Mouse (Mus musculus) embryonic facial prominence, embryonic 14.5 days (tissue): ENCODE measurements around the gene Mrgpre. TPM values are rescaled to one million over a fixed set of nuclear protein-coding genes. Genes with fewer than 3 reads are reported as not detected.

Source experiments
- ATAC-seq: fragments of 200-750 bp; cut with Nextera tagmentation; 2 replicates; pipeline ENCODE4 v1.8.0; 2017; ENCODE audit warnings: low read depth, moderate number of reproducible peaks, moderate TSS enrichment
- DNase-seq: peaks from one replicate; pipeline ENCODE4 v3.0.0-alpha.2; 2015; ENCODE audit warnings: low spot score
- H3K27ac ChIP-seq: fragments of 300-500 bp; sonication (generic); replicated peaks from 2 replicates; pipeline ENCODE4 v1.5.1; 2014; ENCODE audit warnings: low read depth, mild to moderate bottlenecking, low read length, moderate library complexity
- H3K27me3 ChIP-seq: fragments of 300-500 bp; sonication (generic); replicated peaks from 2 replicates; pipeline ENCODE4 v1.6.1; 2014; ENCODE audit warnings: low read length; ENCODE audit not compliant: control insufficient read depth, insufficient read depth
- H3K36me3 ChIP-seq: fragments of 300-500 bp; sonication (generic); 2 replicates; pipeline ENCODE4 v1.6.1; 2014; ENCODE audit warnings: low read length, mixed read lengths; ENCODE audit not compliant: control insufficient read depth, insufficient read depth
- H3K4me1 ChIP-seq: fragments of 300-500 bp; sonication (generic); 2 replicates; pipeline ENCODE4 v1.6.1; 2014; ENCODE audit warnings: antibody characterized with exemption, low read length; ENCODE audit not compliant: control insufficient read depth, insufficient read depth
- H3K4me2 ChIP-seq: fragments of 300-500 bp; sonication (generic); 2 replicates; pipeline ENCODE4 v1.6.1; 2014; ENCODE audit warnings: low read depth, mild to moderate bottlenecking, low read length, moderate library complexity, mixed read lengths
- H3K4me3 ChIP-seq: fragments of 300-500 bp; sonication (generic); 2 replicates; pipeline ENCODE4 v1.5.1; 2014; ENCODE audit warnings: low read depth, mild to moderate bottlenecking, low read length
- H3K9ac ChIP-seq: fragments of 300-500 bp; sonication (generic); 2 replicates; pipeline ENCODE4 v1.6.1; 2014; ENCODE audit warnings: low read depth, mild to moderate bottlenecking, low read length, moderate library complexity, mixed read lengths
- H3K9me3 ChIP-seq: fragments of 300-500 bp; sonication (generic); 2 replicates; pipeline ENCODE4 v1.6.1; 2016; ENCODE audit warnings: low read length; ENCODE audit not compliant: control insufficient read depth
- WGBS: fragments of 180-500 bp; shearing (Covaris S2); extraction: QIAGEN DNeasy Blood & Tissue Kit; methylation state at CpG from one replicate; pipeline ENCODE4 v1.1.7; 2014; 5-methylcytosine and 5-hydroxymethylcytosine counted together
- microRNA-seq: library from miRNA; unstranded; fragments of <30 nt; microRNA quantifications from one replicate; pipeline ENCODE4, GENCODE M21; 2016; ENCODE audit warnings: borderline number of aligned reads
- polyA plus RNA-seq: library from polyadenylated mRNA; unstranded; fragments of >200 nt; fragmentation: Nextera tagmentation; extraction: Ambion mirVana; gene quantifications from 2 replicates; pipeline ENCODE4 v1.2.1, GENCODE M21; 2014

Gene Mrgpre
- polyA plus RNA-seq, 1 experiment from 2014 or later: 2.1 TPM

DNA sequence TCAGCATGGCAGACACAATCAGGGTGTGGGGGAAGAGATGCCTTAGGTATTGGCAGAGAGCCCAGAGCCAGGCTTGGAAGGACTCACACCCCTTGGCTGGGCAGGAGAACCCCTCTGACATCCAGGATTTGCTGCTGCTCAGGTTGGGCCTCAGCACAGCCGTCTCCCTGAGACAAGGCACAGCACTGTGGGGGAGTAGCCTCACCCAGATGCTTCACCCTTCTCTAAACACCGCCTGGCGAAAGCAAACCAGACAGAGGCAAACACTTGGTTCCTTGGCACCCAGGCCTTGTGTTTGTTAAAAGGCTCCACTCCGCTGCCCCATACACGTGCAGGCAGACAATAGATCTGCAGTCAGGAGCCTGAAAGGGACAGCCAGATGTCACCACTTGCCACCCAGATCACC is 45.7 kb downstream of the Mrgpre start:
- Histone ChIP-seq H3K27me3 (no peaks in the 10 kb centered on the region), H3K4me1 (peaks cover 20% of the 10 kb centered on the region), H3K4me3 (peak overlapping the region; percentile 60), H3K27ac (peak overlapping the region; percentile 65), H3K9ac (peak overlapping the region; percentile 86), H3K36me3 (peaks cover 1% of the 10 kb centered on the region; the same call in 1 of the 2 replicates), H3K4me2 (peak overlapping the region; percentile 67), H3K9me3 (no peaks in the 10 kb centered on the region)
- ATAC-seq: peak; percentile 26; the same call in 1 of the 2 replicates
- 29% methylated on average over 5 of the region's 5 CpGs for WGBS
- DNase-seq: peak; percentile 65

DNA sequence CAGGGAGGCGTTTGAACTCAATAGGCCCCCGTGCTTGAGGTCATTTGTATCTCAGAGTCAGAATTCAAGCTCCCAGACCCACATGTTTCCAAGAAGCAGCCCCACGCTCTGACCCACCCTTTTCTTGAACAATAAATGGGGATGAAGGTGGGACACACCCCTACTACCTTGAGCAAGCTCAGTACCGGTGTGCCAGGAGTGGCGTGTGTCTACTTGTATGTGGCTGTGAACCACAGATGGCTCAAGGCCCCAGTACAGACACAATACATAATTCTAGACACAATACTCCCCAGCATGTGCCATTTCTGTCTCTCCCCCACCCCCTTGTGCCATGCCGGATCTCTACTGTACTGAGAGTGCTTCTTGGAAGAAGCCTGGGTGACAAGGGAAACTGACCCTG is 46.1 kb downstream of the Mrgpre start:
- Histone ChIP-seq H3K9me3 (no peaks in the 10 kb centered on the region), H3K4me3 (peak overlapping the region; percentile 60), H3K36me3 (peaks cover 6% of the 10 kb centered on the region; the same call in 1 of the 2 replicates), H3K27ac (peak overlapping the region; percentile 65), H3K9ac (peak overlapping the region; percentile 86; the same call in 1 of the 2 replicates), H3K4me2 (peak overlapping the region; percentile 67), H3K27me3 (no peaks in the 10 kb centered on the region), H3K4me1 (peaks cover 20% of the 10 kb centered on the region)
- peak; percentile 19; the same call in 1 of the 2 replicates for ATAC-seq
- DNase-seq: peak; percentile 63
- WGBS: 59% methylated on average over 6 of the region's 6 CpGs

DNA sequence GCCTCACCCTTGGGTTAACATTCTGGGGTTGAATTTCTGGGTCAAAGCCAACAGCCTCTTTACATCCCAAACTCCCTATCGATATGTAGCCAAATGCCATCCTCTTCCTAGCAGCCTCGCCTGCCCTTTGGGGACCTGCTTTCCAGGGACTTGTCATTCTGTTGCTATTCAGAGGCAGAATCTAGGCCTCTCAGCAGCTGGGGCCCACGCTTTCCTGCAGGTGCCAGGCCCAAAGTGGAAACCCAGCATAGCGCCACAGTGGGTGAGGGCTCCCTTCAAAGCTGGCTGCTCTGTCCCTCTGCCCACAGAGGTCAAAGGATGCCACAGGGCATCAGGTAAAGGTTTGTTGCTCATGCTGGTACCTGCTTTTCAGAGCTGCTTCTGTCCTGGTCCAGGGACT is 50.6 kb downstream of the Mrgpre start:
- peaks cover 9% of the 10 kb centered on the region for H3K4me1 ChIP-seq
- H3K4me3 ChIP-seq: no peak overlapping the region
- no peaks in the 10 kb centered on the region for H3K9me3 ChIP-seq
- no peaks in the 10 kb centered on the region for H3K27me3 ChIP-seq
- H3K27ac ChIP-seq: no peak overlapping the region
- DNase-seq (no peak), ATAC-seq (no peak)
- no peak overlapping the region for H3K9ac ChIP-seq
- H3K36me3 ChIP-seq: peaks cover 10% of the 10 kb centered on the region; the same call in 1 of the 2 replicates
- 91% methylated on average over 4 of the region's 4 CpGs for WGBS
- no peak overlapping the region for H3K4me2 ChIP-seq

GRCm38 (mm10) chr7:143729886-143730285 is 54.4 kb downstream of the Mrgpre start:
- Histone ChIP-seq H3K9ac (no peak overlapping the region), H3K36me3 (peaks cover 10% of the 10 kb centered on the region; the same call in 1 of the 2 replicates), H3K27me3 (no peaks in the 10 kb centered on the region), H3K9me3 (no peaks in the 10 kb centered on the region), H3K4me2 (no peak overlapping the region), H3K27ac (no peak overlapping the region), H3K4me1 (peaks cover 3% of the 10 kb centered on the region; the same call in 1 of the 2 replicates), H3K4me3 (no peak overlapping the region)
- ATAC-seq: no peak
- DNase-seq: no peak
- 83% methylated on average over 10 of the region's 10 CpGs for WGBS

Small RNA genes lying within 50 kb of the gene (microRNA-seq; reads per million reads assigned to microRNA genes)
- not detected for gene Gm22064

Other genes starting within 250 kb of the Mrgpre start
- 107 and 113 TPM in 2 replicates for gene Nap1l4, start 235.4 kb downstream of the Mrgpre start, polyA plus RNA-seq
- 49.2 and 52.2 TPM in 2 replicates for gene Cars, start 184.4 kb downstream of the Mrgpre start, polyA plus RNA-seq
- 0.53 and 0.63 TPM in 2 replicates for gene Tnfrsf26, start 155.8 kb downstream of the Mrgpre start, polyA plus RNA-seq
- gene Tnfrsf22, start 134.8 kb downstream of the Mrgpre start, polyA plus RNA-seq: 9.1 and 11.0 TPM in 2 replicates
- 5.3 and 7.0 TPM in 2 replicates for gene Tnfrsf23, start 98.6 kb downstream of the Mrgpre start, polyA plus RNA-seq
- gene Osbpl5, start 27.5 kb downstream of the Mrgpre start, polyA plus RNA-seq: 47.5 and 47.7 TPM in 2 replicates
- not detected in 2 replicates for gene Mrgprg, start 17.5 kb downstream of the Mrgpre start, polyA plus RNA-seq
- gene Nadsyn1, start 38.3 kb upstream of the Mrgpre start, polyA plus RNA-seq: 4.6 and 6.8 TPM in 2 replicates
- 43.5 and 45.1 TPM in 2 replicates for gene Dhcr7, start 38.6 kb upstream of the Mrgpre start, polyA plus RNA-seq
- gene Gm498, start 82.3 kb upstream of the Mrgpre start, polyA plus RNA-seq: not detected in 2 replicates
- gene Shank2, start 217.4 kb upstream of the Mrgpre start, polyA plus RNA-seq: 0.72 and 1.0 TPM in 2 replicates